Mouse (Mus musculus) intestine, postnatal 0 days (tissue): ENCODE measurements around the gene Lpar5. TPM values are rescaled to one million over a fixed set of nuclear protein-coding genes. Genes with fewer than 3 reads are reported as not detected.

Experiments
- ATAC-seq: fragments of 200-750 bp; cut with Nextera tagmentation; 2 replicates; pipeline ENCODE4 v1.8.0; 2017; ENCODE audit warnings: mild to moderate bottlenecking, moderate TSS enrichment, moderate library complexity
- H3K27ac ChIP-seq: fragments of 300-500 bp; sonication (generic); 2 replicates; pipeline ENCODE4 v1.5.1; 2014; ENCODE audit warnings: mild to moderate bottlenecking, low read depth, low read length, moderate library complexity
- H3K27me3 ChIP-seq: fragments of 300-500 bp; sonication (generic); replicated peaks from 2 replicates; pipeline ENCODE4 v1.6.1; 2014; ENCODE audit warnings: low read length, mixed read lengths; ENCODE audit not compliant: control insufficient read depth, insufficient read depth
- H3K36me3 ChIP-seq: fragments of 300-500 bp; sonication (generic); 2 replicates; pipeline ENCODE4 v1.6.1; 2014; ENCODE audit warnings: mild to moderate bottlenecking, moderate library complexity; ENCODE audit not compliant: control insufficient read depth, insufficient read depth
- H3K4me1 ChIP-seq: fragments of 300-500 bp; sonication (generic); replicated peaks from 2 replicates; pipeline ENCODE4 v1.6.1; 2014; ENCODE audit warnings: antibody characterized with exemption, low read length, mixed read lengths; ENCODE audit not compliant: control insufficient read depth, insufficient read depth
- H3K4me2 ChIP-seq: fragments of 300-500 bp; sonication (generic); replicated peaks from 2 replicates; pipeline ENCODE4 v1.6.1; 2014; ENCODE audit warnings: low read depth, mild to moderate bottlenecking, moderate library complexity
- H3K4me3 ChIP-seq: fragments of 300-500 bp; sonication (generic); 2 replicates; pipeline ENCODE4 v1.5.1; 2014; ENCODE audit warnings: low read depth, low read length
- H3K9ac ChIP-seq: fragments of 300-500 bp; sonication (generic); 2 replicates; pipeline ENCODE4 v1.6.1; 2014; ENCODE audit warnings: mild to moderate bottlenecking, low read depth, low read length
- H3K9me3 ChIP-seq: fragments of 300-500 bp; sonication (generic); 2 replicates; pipeline ENCODE4 v1.6.1; 2016; ENCODE audit warnings: mixed run types; ENCODE audit not compliant: control insufficient read depth
- CTCF ChIP-seq: sonication (generic); IDR thresholded peaks from 2 replicates; pipeline ENCODE4 v1.5.1; 2016; ENCODE audit warnings: low read depth, mild to moderate bottlenecking, control low read depth, antibody characterized with exemption, moderate library complexity
- WGBS: fragments of 180-500 bp; shearing (Covaris S2); extraction: QIAGEN DNeasy Blood & Tissue Kit; methylation state at CpG from one replicate; pipeline ENCODE4 v1.1.7; 2014; 5-methylcytosine and 5-hydroxymethylcytosine counted together
- polyA plus RNA-seq: library from polyadenylated mRNA; unstranded; fragments of >200 nt; fragmentation: Nextera tagmentation; extraction: Ambion mirVana; gene quantifications from 2 replicates; pipeline ENCODE4 v1.2.1, GENCODE M21; 2015

The Lpar5 gene
- polyA plus RNA-seq, 1 experiment from 2014 or later: 9.9 TPM

- Histone ChIP-seq H3K36me3 (no peaks in the 10 kb centered on the region), H3K27me3 (no peaks in the 10 kb centered on the region), H3K4me3 (no peak overlapping the region), H3K9me3 (no peaks in the 10 kb centered on the region), H3K4me1 (peaks cover 15% of the 10 kb centered on the region; the same call in 1 of the 2 replicates), H3K9ac (no peak overlapping the region), H3K27ac (peak overlapping the region; percentile 83), H3K4me2 (peak overlapping the region; percentile 53; the same call in 1 of the 2 replicates)
- peak; percentile 48 for TF ChIP-seq CTCF
- WGBS: 2% methylated on average over 20 of the region's 20 CpGs
- peak; percentile 66 for ATAC-seq
These were observed 21.0 kb downstream of the Lpar5 start for GRCm38 (mm10) chr6:125088561-125089321.

- peak; percentile 58 for ATAC-seq
- peak overlapping the region; percentile 7 for H3K4me3 ChIP-seq
These were observed 22.0 kb downstream of the Lpar5 start for GRCm38 (mm10) chr6:125089521-125090321.

GRCm38 (mm10) chr6:125090341-125091085 lies 22.8 kb downstream of the Lpar5 start:
- no peak overlapping the region for H3K4me3 ChIP-seq

More at GRCm38 (mm10) chr6:125089521-125090321, 22.0 kb downstream of the Lpar5 start:
- 2% methylated on average over 15 of the region's 15 CpGs for WGBS
- peak; percentile 28 for TF ChIP-seq CTCF
- H3K36me3 ChIP-seq: no peaks in the 10 kb centered on the region
- peak overlapping the region; percentile 53 for H3K4me2 ChIP-seq
- no peaks in the 10 kb centered on the region for H3K9me3 ChIP-seq
- H3K9ac ChIP-seq: no peak overlapping the region
- peaks cover 15% of the 10 kb centered on the region; the same call in 1 of the 2 replicates for H3K4me1 ChIP-seq
- H3K27ac ChIP-seq: peak overlapping the region; percentile 83
- H3K27me3 ChIP-seq: no peaks in the 10 kb centered on the region

GRCm38 (mm10) chr6:125092372-125092771 lies 24.7 kb downstream of the Lpar5 start:
- H3K4me2 ChIP-seq: no peak overlapping the region
- H3K9me3 ChIP-seq: no peaks in the 10 kb centered on the region
- 86% methylated on average over 5 of the region's 5 CpGs for WGBS
- H3K4me3 ChIP-seq: no peak overlapping the region
- peaks cover 15% of the 10 kb centered on the region; the same call in 1 of the 2 replicates for H3K4me1 ChIP-seq
- ATAC-seq: no peak
- TF ChIP-seq CTCF: no peak
- H3K9ac ChIP-seq: no peak overlapping the region
- H3K27ac ChIP-seq: no peak overlapping the region
- no peaks in the 10 kb centered on the region for H3K27me3 ChIP-seq
- no peaks in the 10 kb centered on the region for H3K36me3 ChIP-seq

More at GRCm38 (mm10) chr6:125090341-125091085, 22.8 kb downstream of the Lpar5 start:
- no peak for TF ChIP-seq CTCF
- ATAC-seq: no peak
- peak overlapping the region; percentile 83 for H3K27ac ChIP-seq
- peaks cover 15% of the 10 kb centered on the region; the same call in 1 of the 2 replicates for H3K4me1 ChIP-seq
- peak overlapping the region; percentile 53 for H3K4me2 ChIP-seq
- H3K9me3 ChIP-seq: no peaks in the 10 kb centered on the region
- H3K9ac ChIP-seq: no peak overlapping the region
- 51% methylated on average over 10 of the region's 10 CpGs for WGBS
- H3K36me3 ChIP-seq: no peaks in the 10 kb centered on the region
- no peaks in the 10 kb centered on the region for H3K27me3 ChIP-seq

GRCm38 (mm10) chr6:125094843-125095242 lies 27.1 kb downstream of the Lpar5 start:
- Histone ChIP-seq H3K36me3 (peaks cover 5% of the 10 kb centered on the region; the same call in 1 of the 2 replicates), H3K27me3 (no peaks in the 10 kb centered on the region), H3K4me1 (peaks cover 19% of the 10 kb centered on the region; the same call in 1 of the 2 replicates), H3K9me3 (no peaks in the 10 kb centered on the region), H3K4me2 (no peak overlapping the region), H3K27ac (peak overlapping the region; percentile 91; the same call in 1 of the 2 replicates), H3K9ac (no peak overlapping the region), H3K4me3 (no peak overlapping the region)
- no peak for ATAC-seq
- WGBS: 48% methylated on average over 3 of the region's 3 CpGs
- TF ChIP-seq CTCF: no peak
